Mouse (Mus musculus): ENCODE data around the gene Gpr87.

- TF ChIP-seq USF1 (IDR thresholded peaks at IDR 0.05; ENCODE audit: low read depth) (no peak), CTCF (IDR thresholded peaks at IDR 0.05; ENCODE audit: control insufficient read depth, insufficient read depth, insufficient read length) (no peak), MYOG (IDR thresholded peaks at IDR 0.05; ENCODE audit: control insufficient read depth, extremely low read depth, insufficient read length) (no peak), MAX (IDR thresholded peaks at IDR 0.05) (no peak)
Measured at GRCm38 (mm10) chr3:59185662-59186061, 9.2 kb downstream of the Gpr87 start.

All from C2C12 (cell line).